Mouse (Mus musculus) testis, adult 2 months (tissue): ENCODE measurements around the gene Tmbim4.

Source experiments
- CTCF ChIP-seq: fragments of 200-500 bp; IDR thresholded peaks from 2 replicates; pipeline ENCODE4 v1.5.1; 2012; ENCODE audit warnings: low read depth, mild to moderate bottlenecking, inconsistent platforms, low read length, moderate library complexity; ENCODE audit not compliant: control insufficient read depth, insufficient read depth, insufficient replicate concordance
- POLR2A ChIP-seq: fragments of 200-500 bp; IDR thresholded peaks from 2 replicates; pipeline ENCODE4 v1.6.1; 2012; ENCODE audit warnings: low read depth, mild to moderate bottlenecking, inconsistent platforms, low read length, moderate library complexity; ENCODE audit not compliant: control insufficient read depth

GRCm38 (mm10) chr10:120272270-120272883, 71.0 kb downstream of the Tmbim4 start:
- TF ChIP-seq CTCF: no peak
- no peak for TF ChIP-seq POLR2A
